Mouse (Mus musculus): ENCODE data around the gene Gpr39. TPM values are rescaled to one million over a fixed set of nuclear protein-coding genes. Genes with fewer than 3 reads are reported as not detected.

Gene Gpr39
- total RNA-seq (2023) = not detected

GRCm38 (mm10) chr1:125676790-125677273 lies at the start of gene Gpr39:
Gene Gpr39, plus strand, starts transcription at chr1:125676995.

GRCm38 (mm10) chr1:125912601-125913600 lies 236.1 kb downstream of the Gpr39 start, which contains the start of gene Lypd1:
Gene Lypd1, minus strand, starts transcription at chr1:125913101.

Other genes with a start within 250 kb of the Gpr39 start
- 100 to 1,000 TPM; 856 to 864 TPM for gene Actr3, start 241.3 kb upstream of the Gpr39 start, total RNA-seq (2023)
- 1 to 10 TPM; 5.3 to 6.4 TPM for gene Slc35f5, start 116.4 kb upstream of the Gpr39 start, total RNA-seq (2023)
- gene Lypd1, start 236.1 kb downstream of the Gpr39 start, total RNA-seq (2023) = not detected